Mouse (Mus musculus) midbrain, embryonic 13.5 days (tissue): ENCODE measurements around the gene Gab1. TPM values are rescaled to one million over a fixed set of nuclear protein-coding genes. Genes with fewer than 3 reads are reported as not detected.
"Not testable (repeated sequence)": the region's sequence is repeated elsewhere in the genome, so short reads cannot be mapped to it uniquely, and the experiment has no call there.

Experiments
- ATAC-seq: fragments of 200-750 bp; cut with Nextera tagmentation; 2 replicates; pipeline ENCODE4 v1.8.0; 2017; ENCODE audit warnings: mild to moderate bottlenecking, moderate TSS enrichment, moderate library complexity
- H3K27ac ChIP-seq: fragments of 300-500 bp; sonication (generic); 2 replicates; pipeline ENCODE4 v1.5.1; 2015; ENCODE audit warnings: inconsistent platforms, mild to moderate bottlenecking, moderate library complexity
- H3K27me3 ChIP-seq: fragments of 300-500 bp; sonication (generic); 2 replicates; pipeline ENCODE4 v1.6.1; 2015; ENCODE audit warnings: mild to moderate bottlenecking, inconsistent platforms
- H3K36me3 ChIP-seq: fragments of 300-500 bp; sonication (generic); 2 replicates; pipeline ENCODE4 v1.6.1; 2015; ENCODE audit warnings: mild to moderate bottlenecking, inconsistent platforms
- H3K4me1 ChIP-seq: fragments of 300-500 bp; sonication (generic); replicated peaks from 2 replicates; pipeline ENCODE4 v1.6.1; 2015; ENCODE audit warnings: inconsistent platforms
- H3K4me2 ChIP-seq: fragments of 300-500 bp; sonication (generic); replicated peaks from 2 replicates; pipeline ENCODE4 v1.6.1; 2015; ENCODE audit warnings: moderate library complexity, mild to moderate bottlenecking, inconsistent platforms
- H3K4me3 ChIP-seq: fragments of 300-500 bp; sonication (generic); replicated peaks from 2 replicates; pipeline ENCODE4 v1.5.1; 2015; ENCODE audit warnings: mild to moderate bottlenecking, inconsistent platforms
- H3K9ac ChIP-seq: fragments of 300-500 bp; sonication (generic); replicated peaks from 2 replicates; pipeline ENCODE4 v1.6.1; 2015; ENCODE audit warnings: mild to moderate bottlenecking, inconsistent platforms
- H3K9me3 ChIP-seq: fragments of 300-500 bp; sonication (generic); 2 replicates; pipeline ENCODE4 v1.6.1; 2016; ENCODE audit warnings: mild to moderate bottlenecking, inconsistent platforms
- WGBS: fragments of 180-500 bp; shearing (Covaris S2); methylation state at CpG from one replicate; pipeline ENCODE4 v1.1.7; 2015; 5-methylcytosine and 5-hydroxymethylcytosine counted together
- polyA plus RNA-seq: library from polyadenylated mRNA; unstranded; fragments of >200 nt; fragmentation: Nextera tagmentation; extraction: Ambion mirVana; gene quantifications from 2 replicates; pipeline ENCODE4 v1.2.1, GENCODE M21; 2015

The Gab1 gene
- polyA plus RNA-seq, 1 experiment from 2014 or later, result 8.7 TPM

- H3K27me3 ChIP-seq, result no peaks in the 10 kb centered on the region
- no peaks in the 10 kb centered on the region for H3K36me3 ChIP-seq
- no peak overlapping the region for H3K4me2 ChIP-seq
- H3K9ac ChIP-seq, result no peak overlapping the region
- H3K27ac ChIP-seq, result no peak overlapping the region
- peak; percentile 81 for ATAC-seq
- H3K4me3 ChIP-seq, result no peak overlapping the region
- H3K9me3 ChIP-seq, result no peaks in the 10 kb centered on the region
- 31% methylated on average over 9 of the region's 9 CpGs for WGBS
- H3K4me1 ChIP-seq, result no peaks in the 10 kb centered on the region
Measured at GRCm38 (mm10) chr8:80753017-80753715, 127.2 kb downstream of the Gab1 start.

GRCm38 (mm10) chr8:80752429-80752828 lies 127.9 kb downstream of the Gab1 start:
- Histone ChIP-seq H3K36me3 (no peaks in the 10 kb centered on the region), H3K9ac (no peak overlapping the region), H3K9me3 (no peaks in the 10 kb centered on the region), H3K4me3 (no peak overlapping the region), H3K4me1 (no peaks in the 10 kb centered on the region), H3K27me3 (no peaks in the 10 kb centered on the region), H3K4me2 (no peak overlapping the region), H3K27ac (no peak overlapping the region)
- 64% methylated on average over 7 of the region's 7 CpGs for whole genome bisulfite sequencing
- ATAC-seq, result no peak

GRCm38 (mm10) chr8:80749091-80749490 lies 131.2 kb downstream of the Gab1 start:
- Histone ChIP-seq H3K9me3 (no peaks in the 10 kb centered on the region), H3K4me2 (no peak overlapping the region), H3K4me3 (no peak overlapping the region), H3K4me1 (no peaks in the 10 kb centered on the region), H3K27me3 (no peaks in the 10 kb centered on the region), H3K27ac (no peak overlapping the region), H3K9ac (no peak overlapping the region), H3K36me3 (no peaks in the 10 kb centered on the region)
- WGBS, result 87% methylated on average over 4 of the region's 4 CpGs
- ATAC-seq, result no peak

GRCm38 (mm10) chr8:80739932-80740331 lies 140.4 kb downstream of the Gab1 start:
- 12% methylated on average over 14 of the region's 14 CpGs for WGBS
- Histone ChIP-seq H3K27me3 (no peaks in the 10 kb centered on the region), H3K9me3 (no peaks in the 10 kb centered on the region), H3K4me1 (peaks cover 6% of the 10 kb centered on the region), H3K36me3 (peaks cover 10% of the 10 kb centered on the region), H3K4me3 (peak overlapping the region; percentile 70), H3K4me2 (peak overlapping the region; percentile 63), H3K9ac (peak overlapping the region; percentile 64), H3K27ac (peak overlapping the region; percentile 99)
- ATAC-seq, result peak; percentile 64

GRCm38 (mm10) chr8:80739155-80739924 lies 141.0 kb downstream of the Gab1 start, which contains the start of gene Smarca5:
TSS of gene Smarca5 (minus strand) at chr8:80739497.
- H3K9ac ChIP-seq, result peak within 1 kb of the TSS; percentile 98
- under 1% methylated on average over 85 of the region's 91 CpGs for WGBS
- H3K27me3 ChIP-seq, H3K4me1 ChIP-seq, H3K9me3 ChIP-seq: not testable (repeated sequence)
- H3K36me3 ChIP-seq, result peaks cover 13% of the 10 kb centered on the region
- peak within 1 kb of the TSS; percentile 99 for H3K27ac ChIP-seq
- peak within 1 kb of the TSS; percentile 70 for H3K4me2 ChIP-seq
- peak; percentile 98 for ATAC-seq
- peak within 1 kb of the TSS; percentile 70 for H3K4me3 ChIP-seq

- Histone ChIP-seq H3K4me3 (peak overlapping the region; percentile 70), H3K4me2 (peak overlapping the region; percentile 70), H3K9ac (peak overlapping the region; percentile 98), H3K27ac (peak overlapping the region; percentile 99), H3K36me3 (peaks cover 19% of the 10 kb centered on the region), H3K9me3 (no peaks in the 10 kb centered on the region), H3K27me3 (no peaks in the 10 kb centered on the region), H3K4me1 (peaks cover 6% of the 10 kb centered on the region)
- peak; percentile 78 for ATAC-seq
- WGBS, result under 1% methylated on average over 83 of the region's 84 CpGs
Measured at GRCm38 (mm10) chr8:80738388-80739154, 141.7 kb downstream of the Gab1 start.

- ATAC-seq, result no peak
- peaks cover 6% of the 10 kb centered on the region for H3K4me1 ChIP-seq
- 0% methylated on average over 5 of the region's 5 CpGs for WGBS
Measured at GRCm38 (mm10) chr8:80738046-80738387, 142.3 kb downstream of the Gab1 start.

GRCm38 (mm10) chr8:80732326-80732725 lies 148.0 kb downstream of the Gab1 start:
- Histone ChIP-seq H3K27ac (no peak overlapping the region), H3K4me1 (peaks cover under 1% of the 10 kb centered on the region), H3K4me3 (no peak overlapping the region), H3K9ac (no peak overlapping the region), H3K36me3 (peaks cover 55% of the 10 kb centered on the region), H3K4me2 (no peak overlapping the region), H3K9me3 (no peaks in the 10 kb centered on the region), H3K27me3 (no peaks in the 10 kb centered on the region)
- no peak for ATAC-seq

More at GRCm38 (mm10) chr8:80738046-80738387, 142.3 kb downstream of the Gab1 start:
- Histone ChIP-seq H3K4me2 (peak overlapping the region; percentile 70), H3K36me3 (peaks cover 22% of the 10 kb centered on the region), H3K27me3 (no peaks in the 10 kb centered on the region), H3K4me3 (peak overlapping the region; percentile 70), H3K27ac (peak overlapping the region; percentile 99), H3K9ac (peak overlapping the region; percentile 98), H3K9me3 (no peaks in the 10 kb centered on the region)

GRCm38 (mm10) chr8:80714461-80714860 lies 165.9 kb downstream of the Gab1 start:
- no peak for ATAC-seq
- WGBS, result 86% methylated on average over 1 of the region's 1 CpGs
- Histone ChIP-seq H3K4me2 (no peak overlapping the region), H3K4me3 (no peak overlapping the region), H3K27me3 (no peaks in the 10 kb centered on the region), H3K9ac (no peak overlapping the region), H3K4me1 (no peaks in the 10 kb centered on the region), H3K27ac (no peak overlapping the region), H3K9me3 (no peaks in the 10 kb centered on the region; the same call in 1 of the 2 replicates), H3K36me3 (peaks cover 57% of the 10 kb centered on the region)

Other genes with a start within 250 kb of the Gab1 start
- gene Smarca5, start 141.0 kb downstream of the Gab1 start, polyA plus RNA-seq, result 79.4 and 90.7 TPM in 2 replicates
- 20.3 and 20.6 TPM in 2 replicates for gene Usp38, start 134.4 kb upstream of the Gab1 start, polyA plus RNA-seq